Mouse (Mus musculus) ES-E14 (cell line): ENCODE measurements around the gene Apon.

ENCODE experiments used
- HCFC1 ChIP-seq: IDR thresholded peaks from 2 replicates; pipeline ENCODE4 v1.6.1; 2012; ENCODE audit warnings: low read length, inconsistent platforms, borderline replicate concordance; ENCODE audit not compliant: insufficient read depth
- MAFK ChIP-seq: IDR thresholded peaks from 2 replicates; pipeline ENCODE4 v1.6.1; 2014; ENCODE audit warnings: mild to moderate bottlenecking, low read depth, low read length, inconsistent platforms; ENCODE audit not compliant: insufficient read depth
- ZNF384 ChIP-seq: IDR thresholded peaks from 2 replicates; pipeline ENCODE4 v1.6.1; 2012; ENCODE audit warnings: low read depth, low read length, inconsistent platforms

DNA sequence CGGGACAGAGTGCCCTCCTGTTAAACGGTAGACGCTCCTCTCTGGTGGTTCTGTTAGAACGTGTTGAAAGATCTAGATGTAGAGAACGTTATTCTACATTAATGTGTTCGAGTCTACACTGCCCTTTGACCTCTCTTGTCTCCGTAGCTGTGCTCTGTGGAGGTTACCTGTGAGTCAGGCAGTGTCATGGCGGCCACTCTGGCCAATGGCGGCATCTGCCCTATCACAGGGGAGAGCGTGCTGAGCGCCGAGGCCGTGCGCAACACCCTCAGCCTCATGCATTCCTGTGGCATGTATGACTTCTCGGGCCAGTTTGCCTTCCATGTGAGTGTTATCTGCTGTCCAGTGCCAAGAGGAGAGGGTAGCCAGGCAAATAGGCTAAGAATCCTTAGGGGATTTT is 49.0 kb upstream of the Apon start:
- TF ChIP-seq HCFC1 (no peak), ZNF384 (no peak), MAFK (no peak)
